Mouse (Mus musculus): Measurements from ENCODE around the gene Cnnm4. TPM values are rescaled to one million over a fixed set of nuclear protein-coding genes. Genes with fewer than 3 reads are reported as not detected.

Gene Cnnm4
- polyA plus RNA-seq (2012), result 7.3 and 7.8 TPM in 2 replicates

DNA sequence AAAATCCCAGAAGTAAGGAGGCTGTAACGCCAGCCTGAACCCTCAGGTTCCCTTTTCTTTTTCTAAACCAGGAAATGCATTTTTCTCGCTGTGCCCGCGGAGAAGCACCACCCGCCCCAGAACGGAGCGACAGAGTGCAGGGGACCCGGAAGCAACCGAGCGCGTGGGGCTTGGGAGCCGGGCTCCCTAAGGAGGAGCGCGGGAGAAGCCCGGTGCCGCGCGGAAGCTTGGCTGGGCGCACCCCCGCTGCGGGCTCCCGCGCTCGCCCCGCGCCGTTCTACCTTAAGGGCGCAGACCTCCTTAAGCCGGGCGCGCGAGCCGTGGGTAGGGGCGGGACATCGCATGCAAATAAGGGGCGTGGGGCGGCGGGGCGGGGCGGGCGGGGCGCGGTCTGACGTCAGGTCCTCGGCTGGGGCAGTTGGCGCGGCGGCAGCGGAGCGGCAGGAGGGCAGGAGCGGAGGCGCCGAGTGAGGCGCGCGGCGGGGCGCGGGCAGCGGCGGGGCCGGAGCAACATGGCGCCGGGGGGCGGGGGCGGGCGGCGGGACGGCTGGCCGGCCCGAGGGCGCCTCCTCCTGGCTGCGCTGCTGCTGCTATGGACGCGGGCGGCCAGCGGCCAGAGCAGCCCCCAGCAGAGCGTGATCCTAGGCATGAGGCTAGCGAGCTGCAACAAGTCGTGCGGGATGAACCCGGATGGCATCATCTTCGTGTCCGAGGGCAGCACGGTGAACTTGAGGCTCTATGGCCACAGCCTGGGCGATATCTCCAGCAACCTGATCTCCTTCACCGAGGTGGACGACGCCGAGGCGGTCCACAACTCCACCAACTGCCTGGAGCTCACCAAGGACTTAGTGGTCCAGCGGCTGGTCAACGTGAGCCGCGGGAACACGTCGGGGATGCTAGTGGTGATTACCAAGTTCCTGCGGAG lies at the start of gene Cnnm4:
Gene Cnnm4 (plus strand): TSS at position 440 of the 925 bp plus-strand sequence.

GRCm38 (mm10) chr1:36444471-36445464 lies 26.7 kb upstream of the Cnnm4 start, which contains the start of gene Lman2l:
Gene Lman2l (minus strand): TSS chr1:36445271.

DNA sequence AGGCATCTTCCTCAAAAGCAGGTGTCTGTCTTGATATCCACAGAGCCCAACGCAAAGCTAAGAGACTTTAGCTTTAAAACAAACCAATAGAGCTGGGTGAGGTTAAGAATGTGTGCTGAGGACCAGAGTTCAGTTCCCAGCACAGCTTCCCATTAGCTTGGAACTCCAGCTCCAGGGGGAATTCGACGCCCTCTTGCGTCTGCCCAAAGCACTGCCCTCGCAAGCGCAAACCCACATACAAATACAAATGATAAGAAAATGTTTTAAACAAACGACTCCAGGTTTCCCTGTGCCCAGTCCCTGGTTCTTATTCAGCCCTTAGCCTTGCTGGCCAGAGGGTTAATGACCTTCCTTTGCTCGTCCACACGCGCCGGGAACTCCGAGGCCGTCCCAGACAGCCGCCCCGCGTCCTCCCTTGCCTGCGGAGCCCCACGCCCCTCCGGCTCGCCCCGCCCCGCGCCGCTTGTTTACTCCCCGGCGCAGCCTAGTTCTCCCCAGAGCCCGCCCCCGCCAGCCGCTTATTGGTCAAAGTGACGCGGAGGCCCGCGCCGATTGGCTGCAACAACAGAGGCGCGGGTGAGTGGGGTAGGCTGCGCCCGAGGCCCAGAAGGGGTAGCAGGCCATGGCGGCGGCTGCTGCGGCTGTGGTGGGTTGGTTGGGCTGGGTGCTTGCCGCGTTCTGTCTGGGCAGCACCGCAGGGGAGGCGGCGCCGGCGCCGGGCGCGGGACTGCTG lies 40.0 kb downstream of the Cnnm4 start, which contains the start of gene Cnnm3:
Gene Cnnm3 (plus strand): TSS at position 579 of the 733 bp plus-strand sequence.

GRCm38 (mm10) chr1:36536783-36537182 lies 65.4 kb downstream of the Cnnm4 start, which contains the start of gene Ankrd23:
Gene Ankrd23 (minus strand): TSS chr1:36536883.

DNA sequence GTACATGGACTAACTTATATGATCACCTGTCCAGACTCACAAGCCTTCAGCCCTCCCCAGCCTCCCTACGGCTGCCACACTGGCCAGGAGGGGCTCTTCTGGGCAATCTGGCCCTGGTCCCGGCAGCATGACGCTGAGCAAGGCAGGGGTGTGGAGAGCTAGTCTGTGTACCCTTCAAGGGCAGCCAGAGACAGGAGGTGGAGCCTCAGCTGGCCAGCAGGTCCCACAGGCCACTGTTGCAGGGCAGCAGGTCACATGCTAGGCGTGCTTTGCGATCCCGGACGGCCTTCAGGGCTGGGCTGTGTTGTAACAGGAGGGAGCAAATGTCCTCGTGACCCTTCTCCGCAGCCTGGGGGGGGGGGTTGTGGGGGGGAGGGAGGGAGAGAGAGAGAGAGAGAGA lies 67.8 kb downstream of the Cnnm4 start, which contains the start of gene Gm42417:
Gene Gm42417 (minus strand): TSS at position 244 of the 400 bp plus-strand sequence.

DNA sequence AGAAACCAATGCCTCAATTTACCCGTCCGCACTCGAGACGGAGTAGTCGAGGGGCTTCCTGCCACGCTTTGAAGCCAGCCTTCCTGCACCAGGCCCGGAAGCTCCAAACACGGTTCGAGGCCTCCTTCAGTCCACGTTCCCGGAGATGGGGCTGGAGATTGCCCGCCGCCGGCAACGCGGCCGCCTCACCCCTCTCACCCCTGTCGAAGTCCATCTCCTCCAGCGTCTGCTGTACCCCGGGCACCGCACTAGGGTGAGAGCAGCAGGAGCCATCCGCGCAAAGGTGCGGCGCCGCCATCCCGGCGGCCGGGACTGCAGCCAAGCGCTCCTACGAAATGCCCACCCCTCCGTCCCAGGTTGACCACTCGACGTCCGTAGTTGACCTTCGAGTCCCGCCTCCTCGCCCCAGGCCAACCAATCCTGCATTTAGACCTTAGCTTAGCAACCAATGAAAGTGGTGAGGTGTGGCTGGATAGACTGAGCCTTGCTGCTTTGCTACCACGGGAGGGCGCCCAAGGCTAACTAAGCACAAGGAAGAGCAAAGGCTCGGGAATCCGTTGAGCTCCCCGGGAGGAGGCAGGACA lies 75.6 kb downstream of the Cnnm4 start, which contains the start of gene Ankrd39:
Gene Ankrd39 (minus strand): TSS at position 558 of the 584 bp plus-strand sequence.

Other genes starting within 250 kb of the Cnnm4 start
- 13.5 and 16.2 TPM in 2 replicates for gene Uggt1, start 226.9 kb upstream of the Cnnm4 start, polyA plus RNA-seq (2012)
- 15.9 and 18.4 TPM in 2 replicates for gene Neurl3, start 196.9 kb upstream of the Cnnm4 start, polyA plus RNA-seq (2012)
- gene Arid5a, start 163.9 kb upstream of the Cnnm4 start, polyA plus RNA-seq (2012), result 105 and 124 TPM in 2 replicates
- 31.7 and 42.0 TPM in 2 replicates for gene Kansl3, start 102.4 kb upstream of the Cnnm4 start, polyA plus RNA-seq (2012)
- not detected in 2 replicates for gene Fer1l5, start 99.3 kb upstream of the Cnnm4 start, polyA plus RNA-seq (2012)
- 10.3 and 14.2 TPM in 2 replicates for gene Lman2l, start 26.3 kb upstream of the Cnnm4 start, polyA plus RNA-seq (2012)
- gene Cnnm3, start 40.2 kb downstream of the Cnnm4 start, polyA plus RNA-seq (2012), result 28.4 and 38.0 TPM in 2 replicates
- gene Ankrd23, start 65.3 kb downstream of the Cnnm4 start, polyA plus RNA-seq (2012), result 8.2 and 12.9 TPM in 2 replicates
- gene Gm42417, start 67.8 kb downstream of the Cnnm4 start, polyA plus RNA-seq (2012), result not detected in 2 replicates
- gene Ankrd39, start 75.8 kb downstream of the Cnnm4 start, polyA plus RNA-seq (2012), result 10.8 and 13.6 TPM in 2 replicates
- gene Sema4c, start 86.7 kb downstream of the Cnnm4 start, polyA plus RNA-seq (2012), result 2.9 and 5.3 TPM in 2 replicates
- 0.23 and 0.65 TPM in 2 replicates for gene Fam178b, start 211.6 kb downstream of the Cnnm4 start, polyA plus RNA-seq (2012)
- 1,724 and 1,930 TPM in 2 replicates for gene Cox5b, start 219.8 kb downstream of the Cnnm4 start, polyA plus RNA-seq (2012)
- not detected in 2 replicates for gene 4933424G06Rik, start 238.5 kb downstream of the Cnnm4 start, polyA plus RNA-seq (2012)
- 54.0 and 59.5 TPM in 2 replicates for gene Actr1b, start 242.8 kb downstream of the Cnnm4 start, polyA plus RNA-seq (2012)

Data from megakaryocyte-erythroid progenitor cell, adult 5 weeks (primary cell).